ENCODE assay signal across 8 mouse cellular contexts in the genomic region with DNA sequence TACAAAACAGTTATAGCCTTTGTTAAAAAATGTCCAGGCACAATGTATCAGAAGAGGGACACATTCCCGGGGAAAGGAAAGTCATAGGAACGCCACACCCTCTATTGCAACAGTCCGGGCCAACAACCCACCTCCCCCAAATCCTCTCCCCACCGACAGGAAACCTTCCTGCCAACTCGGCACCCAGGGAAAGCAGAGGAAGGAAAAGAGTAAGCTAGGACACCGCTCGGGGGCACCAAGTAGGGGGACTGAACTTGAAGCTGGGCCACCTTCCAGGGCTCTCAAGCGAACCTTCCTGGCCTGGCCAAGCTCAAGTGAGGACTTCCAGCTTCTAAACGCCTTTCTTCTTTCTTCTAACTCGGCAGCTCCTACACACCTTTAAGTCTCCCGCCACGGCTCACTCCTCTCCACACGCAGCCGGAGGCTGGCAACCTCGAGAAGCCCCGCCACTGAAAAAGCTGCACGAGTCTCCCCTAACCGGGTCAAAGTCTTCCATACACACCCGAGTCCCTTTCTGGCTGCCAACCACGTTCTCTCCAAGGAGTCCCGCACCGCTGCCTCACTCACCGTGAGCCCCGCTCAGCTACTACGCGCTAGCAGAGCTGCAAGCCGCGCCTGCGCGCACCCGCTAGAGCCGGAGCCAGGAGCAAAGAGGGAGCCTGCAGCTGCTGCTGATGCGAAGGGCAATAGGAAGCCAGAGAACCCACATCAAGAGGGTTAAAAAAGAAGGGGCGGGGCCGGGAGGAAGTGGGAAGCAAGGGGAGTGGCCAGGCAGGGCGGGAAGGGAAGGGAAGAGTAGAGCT. TPM values are rescaled to one million over a fixed set of nuclear protein-coding genes. Genes with fewer than 3 reads are reported as not detected.
DNase-seq lines count a peak whose midpoint lies in the region; ATAC-seq and TF ChIP-seq lines count a peak whose summit lies in the region.

A gene (minus strand): TSS at position 695 of the 803 bp plus-strand sequence.

- TF ChIP-seq POLR2A in ES-Bruce4 (IDR thresholded peaks at IDR 0.05; ENCODE audit: insufficient read depth, low read length), result no peak

- TF ChIP-seq EP300 in ES-Bruce4 (IDR thresholded peaks at IDR 0.05; ENCODE audit: insufficient read depth, low read depth, low read length), result no peak

- no peaks in the 10 kb centered on the region for H3K27me3 ChIP-seq in ES-Bruce4 (ENCODE audit: control insufficient read depth, insufficient read depth, low read length, poor library complexity, severe bottlenecking)
- no peaks in the 10 kb centered on the region for H3K27me3 ChIP-seq in forebrain, embryonic 16.5 days (replicated peaks; ENCODE audit: control insufficient read depth, insufficient read depth, low read length)
- no peaks in the 10 kb centered on the region for H3K27me3 ChIP-seq in lung, embryonic 15.5 days

- intact Hi-C loops in heart, postnatal 25 days (cut with DNase I), result no loop called here

- H3K36me3 ChIP-seq in ES-Bruce4 (ENCODE audit: control insufficient read depth, insufficient read depth, low read length, poor library complexity, severe bottlenecking), result no peaks in the 10 kb centered on the region
- H3K36me3 ChIP-seq in forebrain, embryonic 16.5 days (ENCODE audit: control insufficient read depth, insufficient read depth), result no peaks in the 10 kb centered on the region
- H3K36me3 ChIP-seq in lung, embryonic 15.5 days, result no peaks in the 10 kb centered on the region

- peak; percentile 40 for DNase-seq in c-Kit-positive CD71-positive TER-119-negative erythroid progenitor cells, embryonic 14.5 days (ENCODE audit: low read depth)
- DNase-seq in heart, postnatal 25 days (ENCODE audit: low spot score), result peak; percentile 62
- peak; percentile 29 to 38 for DNase-seq in layer of hippocampus, adult 2 months (ENCODE audit: low spot score in 2 of 2)
- peak; percentile 63 for DNase-seq in ovary, postnatal 14 days (ENCODE audit: low spot score)
- peak; percentile 79 to 85 for DNase-seq in thymus, postnatal 10 days (ENCODE audit: low spot score in 2 of 2)

- TF ChIP-seq CTCF in ES-Bruce4 (IDR thresholded peaks at IDR 0.05; ENCODE audit: low read depth, low read length), result no peak
- TF ChIP-seq CTCF in layer of hippocampus, adult 2 months (conservative IDR thresholded peaks at IDR 0.05), result no peak

- peak; percentile 98 for ATAC-seq in forebrain, embryonic 16.5 days
- peak; percentile 93 for ATAC-seq in lung, embryonic 15.5 days (ENCODE audit: borderline replicate concordance, extremely low read depth, low FRiP score, low TSS enrichment)

- H3K27ac ChIP-seq in ES-Bruce4 (ENCODE audit: insufficient read depth, low read length), result no peak within 1 kb of the TSS
- peak within 1 kb of the TSS; percentile 34; the same call in 1 of the 2 replicates for H3K27ac ChIP-seq in forebrain, embryonic 16.5 days (ENCODE audit: low read length)
- peak within 1 kb of the TSS; percentile 57; the same call in 1 of the 2 replicates for H3K27ac ChIP-seq in layer of hippocampus, adult 2 months
- H3K27ac ChIP-seq in lung, embryonic 15.5 days, result peak within 1 kb of the TSS; percentile 92

- no peaks in the 10 kb centered on the region for H3K4me1 ChIP-seq in ES-Bruce4 (ENCODE audit: control insufficient read depth, insufficient read depth, low read length)
- no peaks in the 10 kb centered on the region for H3K4me1 ChIP-seq in forebrain, embryonic 16.5 days (replicated peaks; ENCODE audit: control insufficient read depth, insufficient read depth, low read length)
- no peaks in the 10 kb centered on the region for H3K4me1 ChIP-seq in lung, embryonic 15.5 days

- H3K9me3 ChIP-seq in ES-Bruce4 (replicated peaks; ENCODE audit: control insufficient read depth, insufficient read depth, low read length, poor library complexity, severe bottlenecking), result no peaks in the 10 kb centered on the region
- H3K9me3 ChIP-seq in forebrain, embryonic 16.5 days (ENCODE audit: control insufficient read depth, low read length), result no peaks in the 10 kb centered on the region
- H3K9me3 ChIP-seq in lung, embryonic 15.5 days, result no peaks in the 10 kb centered on the region

- peak within 1 kb of the TSS; percentile 50 for H3K4me2 ChIP-seq in forebrain, embryonic 16.5 days (ENCODE audit: low read length)
- H3K4me2 ChIP-seq in lung, embryonic 15.5 days, result peak within 1 kb of the TSS; percentile 48

- 17% methylated on average over 35 of the region's 36 CpGs for WGBS in forebrain, embryonic 16.5 days
- 19% methylated on average over 34 of the region's 36 CpGs for WGBS in lung, embryonic 15.5 days

- peak within 1 kb of the TSS; percentile 78 for H3K4me3 ChIP-seq in ES-Bruce4 (ENCODE audit: low read depth, low read length)
- H3K4me3 ChIP-seq in forebrain, embryonic 16.5 days (replicated peaks; ENCODE audit: low read length), result peak within 1 kb of the TSS; percentile 50
- H3K4me3 ChIP-seq in layer of hippocampus, adult 2 months, result peak within 1 kb of the TSS; percentile 54
- H3K4me3 ChIP-seq in lung, embryonic 15.5 days, result peak within 1 kb of the TSS; percentile 54

- H3K9ac ChIP-seq in ES-Bruce4 (ENCODE audit: low read depth, poor library complexity, severe bottlenecking), result peak within 1 kb of the TSS; percentile 77
- H3K9ac ChIP-seq in forebrain, embryonic 16.5 days (replicated peaks; ENCODE audit: low read depth, low read length), result peak within 1 kb of the TSS; percentile 51
- peak within 1 kb of the TSS; percentile 54 for H3K9ac ChIP-seq in lung, embryonic 15.5 days

RNA-seq across cellular contexts. Expression of the gene that starts here (rescaled TPM):
- 2.8 and 3.6 TPM in 2 replicates for polyA plus RNA-seq in ES-Bruce4 (2011; ENCODE audit: insufficient read depth, insufficient read length, low read depth, missing spikeins)
- 4.7 and 5.2 TPM in 2 replicates for polyA plus RNA-seq in forebrain, embryonic 16.5 days (2015; fragmentation: Nextera tagmentation; extraction: Ambion mirVana)
- 10 to 100 TPM in 1 of 2 experiments, 1 to 10 TPM in 1; 9.8 to 12.0 TPM for total RNA-seq in heart, postnatal 25 days (2021)
- total RNA-seq in layer of hippocampus, adult 2 months (2021), result 1 to 10 TPM; 4.1 to 5.1 TPM
- 11.0 and 12.9 TPM in 2 replicates for polyA plus RNA-seq in lung, embryonic 15.5 days (2015; fragmentation: Nextera tagmentation; extraction: Ambion mirVana)
